9 mouse cellular contexts compared by ENCODE assay signal in genomic region chr3:51075219-51075920, GRCm38 (mm10).
DNase-seq lines count a peak whose midpoint lies in the region; ATAC-seq lines count a peak whose summit lies in the region.
"Had no signal": no experiment of that assay in that cellular context is flagged by ENCODE, and none has a peak within 500 bp of the region (broad histone marks: within the 10 kb centered on the region; RNA-seq: fewer than 3 reads in every experiment).

No protein-coding gene starts in this region.

- no peak for ATAC-seq in midbrain, embryonic 13.5 days

- H3K9ac ChIP-seq in midbrain, embryonic 13.5 days (replicated peaks) = no peak overlapping the region

- DNase-seq in adrenal gland, postnatal 14 days = peak; percentile 47
- no peak for DNase-seq in adrenal gland, adult 8-10 months
- peak; percentile 8 for DNase-seq in urinary bladder, postnatal 25 days (ENCODE audit: low spot score)
- DNase-seq in urinary bladder, postnatal 10 days (ENCODE audit: low spot score) = no peak
- peak; percentile 9 to 42 for DNase-seq in heart, postnatal 36 days
- DNase-seq in thymus, postnatal 25 days = no peak
- DNase-seq in frontal cortex, postnatal 36 days (ENCODE audit: low spot score in 2 of 2) = no peak

- H3K4me1 ChIP-seq in midbrain, embryonic 13.5 days (replicated peaks) = peaks cover 7% of the 10 kb centered on the region

- H3K27me3 ChIP-seq in midbrain, embryonic 13.5 days = no peaks in the 10 kb centered on the region

- no peak overlapping the region for H3K4me2 ChIP-seq in midbrain, embryonic 13.5 days (replicated peaks)

- H3K9me3 ChIP-seq in midbrain, embryonic 13.5 days = no peaks in the 10 kb centered on the region
- H3K9me3 ChIP-seq: megakaryocyte, embryonic 14.5 days had no signal

- H3K4me3 ChIP-seq in midbrain, embryonic 13.5 days (replicated peaks) = no peak overlapping the region
- H3K4me3 ChIP-seq: megakaryocyte, embryonic 14.5 days had no signal

- no peaks in the 10 kb centered on the region for H3K36me3 ChIP-seq in midbrain, embryonic 13.5 days

- intact Hi-C loops in heart, postnatal 36 days (cut with DNase I) = no loop called here

- WGBS in midbrain, embryonic 13.5 days = 84% methylated on average over 10 of the region's 10 CpGs

- H3K27ac ChIP-seq in midbrain, embryonic 13.5 days = no peak overlapping the region

Comparison
In these comparisons a context has a peak if more than half of its experiments do, and no peak if none do; other contexts are left out.
1. DNase-seq: peak in adrenal gland, postnatal 14 days (single experiment), urinary bladder, postnatal 25 days (single experiment) and heart, postnatal 36 days (2 of 2); none in adrenal gland, adult 8-10 months (single experiment), urinary bladder, postnatal 10 days (single experiment), thymus, postnatal 25 days (single experiment) and frontal cortex, postnatal 36 days (0 of 2).